Mouse (Mus musculus): ENCODE measurements around the gene Decr2. TPM values are rescaled to one million over a fixed set of nuclear protein-coding genes. Genes with fewer than 3 reads are reported as not detected.
"Not testable (repeated sequence)": the region's sequence is repeated elsewhere in the genome, so short reads cannot be mapped to it uniquely, and the experiment has no call there.

The Decr2 gene
- polyA plus RNA-seq, 1 experiment, result 28.2 TPM

DNA sequence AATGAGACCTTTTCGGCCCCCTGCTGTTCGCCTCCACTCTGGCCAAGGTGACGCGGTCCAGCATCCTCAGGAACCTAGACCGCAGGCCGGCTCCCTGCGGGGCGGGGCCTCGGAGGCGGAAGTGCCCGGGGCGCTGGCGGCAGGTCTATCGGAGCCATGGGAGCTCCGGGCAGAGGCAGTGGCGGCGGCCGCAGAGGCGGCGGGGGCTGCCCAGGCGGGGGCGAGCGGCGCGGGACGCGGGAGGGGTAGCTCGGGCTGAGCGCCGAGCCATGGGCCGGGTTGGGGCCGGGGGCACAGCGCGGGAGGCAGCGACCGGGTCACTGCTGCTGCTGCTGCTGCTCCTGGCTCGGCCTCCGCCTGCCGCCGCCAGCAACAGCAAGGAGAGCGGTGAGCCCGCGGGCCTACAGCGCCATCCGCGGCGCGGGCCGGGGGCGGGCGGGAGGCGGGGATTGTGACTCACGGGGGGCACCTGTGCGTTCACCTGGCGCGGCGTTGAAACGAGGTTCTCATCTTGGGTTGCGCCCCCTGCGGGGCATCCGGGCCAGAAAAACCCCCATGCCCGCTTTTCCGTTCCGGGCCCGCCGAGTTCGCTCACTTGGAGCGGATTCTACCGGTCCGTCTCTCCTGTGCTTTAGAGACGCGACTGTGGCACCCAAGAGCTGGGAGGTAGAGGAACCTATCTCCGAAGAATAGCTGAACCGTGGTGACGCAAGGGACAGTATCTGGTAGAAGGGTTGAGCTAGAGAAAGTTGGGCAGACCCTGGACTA lies 23.2 kb upstream of the Decr2 start, which contains the start of gene Tmem8:
Gene Tmem8 (plus strand): TSS at position 119 of the 768 bp plus-strand sequence.
- H3K27ac ChIP-seq (ENCODE audit: insufficient read depth, low read length), result no peak within 1 kb of the TSS

DNA sequence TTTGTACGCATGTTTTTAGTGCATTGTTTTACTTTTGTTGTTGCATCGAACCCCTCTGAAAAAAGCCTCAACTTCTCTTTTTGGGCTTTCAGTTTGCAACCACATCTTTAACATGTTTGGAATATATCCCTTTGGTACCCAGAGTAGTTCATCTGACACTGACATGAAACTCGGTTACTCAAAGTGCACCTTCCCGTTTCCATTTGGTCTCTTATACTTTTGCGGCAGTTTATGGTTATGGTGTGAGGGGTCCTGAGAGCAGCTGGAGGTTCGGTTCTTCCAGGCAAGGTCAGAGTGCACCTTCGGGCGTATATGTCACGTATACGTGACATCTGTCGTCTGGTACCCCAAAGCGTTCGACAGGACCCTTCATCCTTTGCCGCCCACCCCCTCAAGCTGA lies 22.6 kb upstream of the Decr2 start:
- Histone ChIP-seq H3K27ac (ENCODE audit: insufficient read depth, low read length) (no peak overlapping the region), H3K4me1 (ENCODE audit: control insufficient read depth, insufficient read depth, low read length) (peaks cover 3% of the 10 kb centered on the region; the same call in 1 of the 2 replicates), H3K4me3 (ENCODE audit: insufficient read depth, low read length) (peak overlapping the region; percentile 28; the same call in 1 of the 2 replicates)
- TF ChIP-seq POLR2A (IDR thresholded peaks at IDR 0.05; ENCODE audit: low read depth, low read length) (no peak), CTCF (IDR thresholded peaks at IDR 0.05; ENCODE audit: borderline replicate concordance, insufficient read depth, low read length) (no peak)

More for the DNA sequence above, 23.2 kb upstream of the Decr2 start, which contains the start of gene Tmem8:
- peaks cover 3% of the 10 kb centered on the region; the same call in 1 of the 2 replicates for H3K4me1 ChIP-seq (ENCODE audit: control insufficient read depth, insufficient read depth, low read length)
- H3K4me3 ChIP-seq (ENCODE audit: insufficient read depth, low read length), result peak within 1 kb of the TSS; percentile 28
- no peak for TF ChIP-seq POLR2A (IDR thresholded peaks at IDR 0.05; ENCODE audit: low read depth, low read length)
- no peak for TF ChIP-seq CTCF (IDR thresholded peaks at IDR 0.05; ENCODE audit: borderline replicate concordance, insufficient read depth, low read length)

GRCm38 (mm10) chr17:26111722-26112121 lies 21.6 kb upstream of the Decr2 start:
- Histone ChIP-seq H3K27ac (ENCODE audit: insufficient read depth, low read length) (no peak overlapping the region), H3K4me3 (ENCODE audit: insufficient read depth, low read length) (no peak overlapping the region), H3K4me1 (ENCODE audit: control insufficient read depth, insufficient read depth, low read length) (peaks cover 3% of the 10 kb centered on the region; the same call in 1 of the 2 replicates)
- TF ChIP-seq CTCF (IDR thresholded peaks at IDR 0.05; ENCODE audit: borderline replicate concordance, insufficient read depth, low read length) (no peak), POLR2A (IDR thresholded peaks at IDR 0.05; ENCODE audit: low read depth, low read length) (no peak)

DNA sequence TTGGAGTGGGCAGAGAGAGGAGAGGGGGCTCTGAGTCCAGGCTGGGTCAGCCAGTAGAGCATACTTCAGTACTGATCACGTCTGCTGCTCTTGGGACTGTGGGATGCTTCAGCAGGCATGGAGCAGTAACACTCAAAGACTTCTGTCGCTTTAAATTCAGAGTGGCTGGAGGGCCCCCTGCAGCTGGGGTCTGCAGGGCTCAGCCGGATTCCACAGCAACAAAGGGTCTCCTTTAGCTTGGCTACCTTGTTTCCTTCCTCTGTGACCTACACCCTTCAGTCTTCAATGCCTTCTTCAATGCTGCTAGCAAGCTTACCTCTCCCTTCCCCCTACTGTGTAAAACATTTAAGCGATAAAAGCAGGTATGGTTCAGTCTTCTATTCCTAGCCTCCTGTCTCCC lies 20.9 kb upstream of the Decr2 start:
- no peak overlapping the region for H3K27ac ChIP-seq (ENCODE audit: insufficient read depth, low read length)
- H3K4me3 ChIP-seq (ENCODE audit: insufficient read depth, low read length), result no peak overlapping the region
- TF ChIP-seq CTCF (IDR thresholded peaks at IDR 0.05; ENCODE audit: borderline replicate concordance, insufficient read depth, low read length), result no peak
- no peak for TF ChIP-seq POLR2A (IDR thresholded peaks at IDR 0.05; ENCODE audit: low read depth, low read length)
- H3K4me1 ChIP-seq (ENCODE audit: control insufficient read depth, insufficient read depth, low read length), result peaks cover 3% of the 10 kb centered on the region; the same call in 1 of the 2 replicates

DNA sequence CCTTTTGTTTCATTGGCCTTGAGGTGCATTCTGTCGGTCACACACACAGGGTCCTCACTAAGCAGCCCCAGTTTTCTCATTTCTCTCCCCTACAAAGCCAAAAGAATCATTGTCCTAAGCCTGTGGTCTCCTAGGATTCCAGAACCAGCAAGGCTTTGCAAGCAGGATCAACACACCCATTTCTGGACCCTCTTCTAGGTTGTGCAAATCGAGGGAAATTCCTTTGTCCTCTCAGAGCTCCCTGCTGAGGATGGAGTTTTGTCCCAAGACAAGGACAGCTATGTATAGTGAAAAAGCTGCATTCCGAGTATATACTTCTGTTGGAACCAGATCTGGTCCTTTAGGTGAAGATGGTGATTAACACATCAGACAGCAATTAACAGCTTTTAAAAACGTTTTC lies 20.0 kb upstream of the Decr2 start:
- Histone ChIP-seq H3K4me1 (ENCODE audit: control insufficient read depth, insufficient read depth, low read length) (peaks cover 3% of the 10 kb centered on the region; the same call in 1 of the 2 replicates), H3K27ac (ENCODE audit: insufficient read depth, low read length) (no peak overlapping the region), H3K4me3 (ENCODE audit: insufficient read depth, low read length) (no peak overlapping the region)
- TF ChIP-seq POLR2A (IDR thresholded peaks at IDR 0.05; ENCODE audit: low read depth, low read length), result no peak
- no peak for TF ChIP-seq CTCF (IDR thresholded peaks at IDR 0.05; ENCODE audit: borderline replicate concordance, insufficient read depth, low read length)

- H3K4me1 ChIP-seq (ENCODE audit: control insufficient read depth, insufficient read depth, low read length), result no peaks in the 10 kb centered on the region
- TF ChIP-seq POLR2A (IDR thresholded peaks at IDR 0.05; ENCODE audit: low read depth, low read length) (no peak), CTCF (IDR thresholded peaks at IDR 0.05; ENCODE audit: borderline replicate concordance, insufficient read depth, low read length) (no peak)
- H3K4me3 ChIP-seq (ENCODE audit: insufficient read depth, low read length), result no peak overlapping the region
- no peak overlapping the region for H3K27ac ChIP-seq (ENCODE audit: insufficient read depth, low read length)
These were observed 15.5 kb upstream of the Decr2 start for GRCm38 (mm10) chr17:26105619-26106018.

DNA sequence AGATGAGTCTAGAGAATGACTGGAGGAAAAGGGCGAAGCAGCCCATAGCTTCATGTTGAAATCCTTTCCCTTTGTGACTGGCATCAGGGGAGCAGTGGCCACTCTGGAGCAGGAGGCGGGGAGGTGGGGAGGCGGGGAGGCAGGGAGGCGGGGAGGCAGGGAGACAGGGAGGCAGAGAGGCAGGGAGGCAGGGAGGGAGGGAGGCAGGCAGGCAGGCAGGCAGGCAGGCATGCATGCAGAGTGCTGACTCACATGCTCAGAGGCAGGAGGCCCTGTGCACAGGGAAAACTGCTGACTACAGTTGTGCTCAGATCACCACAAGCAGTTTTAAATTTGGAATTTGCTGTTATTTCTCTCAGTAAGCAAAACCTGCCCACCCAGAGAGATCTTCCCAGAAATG lies 11.3 kb upstream of the Decr2 start:
- Histone ChIP-seq H3K4me3 (ENCODE audit: insufficient read depth, low read length) (no peak overlapping the region), H3K4me1 (ENCODE audit: control insufficient read depth, insufficient read depth, low read length) (no peaks in the 10 kb centered on the region), H3K27ac (ENCODE audit: insufficient read depth, low read length) (no peak overlapping the region)
- no peak for TF ChIP-seq CTCF (IDR thresholded peaks at IDR 0.05; ENCODE audit: borderline replicate concordance, insufficient read depth, low read length)
- no peak for TF ChIP-seq POLR2A (IDR thresholded peaks at IDR 0.05; ENCODE audit: low read depth, low read length)

GRCm38 (mm10) chr17:26100166-26100565 lies 10.0 kb upstream of the Decr2 start:
- Histone ChIP-seq H3K4me3 (ENCODE audit: insufficient read depth, low read length) (no peak overlapping the region), H3K4me1 (ENCODE audit: control insufficient read depth, insufficient read depth, low read length) (no peaks in the 10 kb centered on the region), H3K27ac (ENCODE audit: insufficient read depth, low read length) (no peak overlapping the region)
- TF ChIP-seq POLR2A (IDR thresholded peaks at IDR 0.05; ENCODE audit: low read depth, low read length) (no peak), CTCF (IDR thresholded peaks at IDR 0.05; ENCODE audit: borderline replicate concordance, insufficient read depth, low read length) (no peak)

- not testable (repeated sequence) for H3K4me3 ChIP-seq (ENCODE audit: insufficient read depth, low read length); H3K4me1 ChIP-seq (ENCODE audit: control insufficient read depth, insufficient read depth, low read length); H3K27ac ChIP-seq (ENCODE audit: insufficient read depth, low read length)
These were observed 9.2 kb upstream of the Decr2 start for GRCm38 (mm10) chr17:26099316-26099715.

GRCm38 (mm10) chr17:26098461-26098860 lies 8.3 kb upstream of the Decr2 start:
- Histone ChIP-seq H3K4me3 (ENCODE audit: insufficient read depth, low read length) (no peak overlapping the region), H3K4me1 (ENCODE audit: control insufficient read depth, insufficient read depth, low read length) (no peaks in the 10 kb centered on the region), H3K27ac (ENCODE audit: insufficient read depth, low read length) (no peak overlapping the region)
- TF ChIP-seq POLR2A (IDR thresholded peaks at IDR 0.05; ENCODE audit: low read depth, low read length) (no peak), CTCF (IDR thresholded peaks at IDR 0.05; ENCODE audit: borderline replicate concordance, insufficient read depth, low read length) (no peak)

Data from embryonic fibroblast, embryonic 13.5 days (primary cell).